Mouse (Mus musculus) heart, embryonic 10.5 days (tissue): ENCODE results near the gene Hyal4. TPM values are rescaled to one million over a fixed set of nuclear protein-coding genes. Genes with fewer than 3 reads are reported as not detected.

Experiments used
- DNase-seq: peaks from one replicate; pipeline ENCODE4 v3.0.0-alpha.2; 2017; ENCODE audit warnings: low spot score
- H3K27ac ChIP-seq: fragments of 300-500 bp; sonication (generic); 2 replicates; pipeline ENCODE4 v1.5.1; 2016; ENCODE audit warnings: mild to moderate bottlenecking
- H3K27me3 ChIP-seq: fragments of 300-500 bp; sonication (generic); 2 replicates; pipeline ENCODE4 v1.6.1; 2016; ENCODE audit warnings: mild to moderate bottlenecking; ENCODE audit not compliant: poor library complexity, insufficient read depth, severe bottlenecking
- H3K36me3 ChIP-seq: fragments of 300-500 bp; sonication (generic); 2 replicates; pipeline ENCODE4 v1.6.1; 2016; ENCODE audit warnings: mild to moderate bottlenecking, moderate library complexity
- H3K4me1 ChIP-seq: fragments of 300-500 bp; sonication (generic); 2 replicates; pipeline ENCODE4 v1.6.1; 2016; ENCODE audit warnings: mild to moderate bottlenecking
- H3K4me3 ChIP-seq: fragments of 300-500 bp; sonication (generic); 2 replicates; pipeline ENCODE4 v1.5.1; 2016; ENCODE audit warnings: mild to moderate bottlenecking, moderate library complexity
- H3K9me3 ChIP-seq: fragments of 300-500 bp; sonication (generic); 2 replicates; pipeline ENCODE4 v1.6.1; 2016; ENCODE audit warnings: mild to moderate bottlenecking, moderate library complexity
- WGBS: fragments of 180-500 bp; shearing (Covaris S2); methylation state at CpG from one replicate; pipeline ENCODE4 v1.1.7; 2016; 5-methylcytosine and 5-hydroxymethylcytosine counted together
- polyA plus RNA-seq: library from polyadenylated mRNA; unstranded; fragments of >200 nt; fragmentation: Nextera tagmentation; extraction: Ambion mirVana; gene quantifications from 2 replicates; pipeline ENCODE4 v1.2.1, GENCODE M21; 2016

The Hyal4 gene
- not detected in 2 replicates for polyA plus RNA-seq

DNA sequence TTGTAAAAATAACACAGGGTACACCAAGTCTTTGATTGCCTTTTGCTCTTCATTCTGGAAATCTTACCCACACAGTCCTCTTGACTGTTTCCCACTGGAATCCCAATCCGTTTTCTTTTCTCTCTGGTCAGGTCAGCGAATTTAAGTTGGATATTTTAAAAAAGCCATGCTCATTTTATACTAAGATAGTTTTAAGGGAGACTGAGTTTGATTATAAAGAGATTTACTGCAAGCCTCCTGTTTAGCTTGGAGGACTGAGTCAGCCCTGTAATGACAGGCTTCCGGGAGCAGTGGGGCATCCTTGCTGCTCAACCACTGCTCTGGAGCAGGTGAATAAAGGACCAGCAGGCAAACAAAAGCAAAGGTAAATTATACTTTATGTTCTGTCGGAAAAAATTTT is at the start of gene Hyal4:
Gene Hyal4, plus strand, starts transcription at position 301 of the 400 bp plus-strand sequence.
- Histone ChIP-seq H3K9me3 (no peaks in the 10 kb centered on the region), H3K4me1 (no peaks in the 10 kb centered on the region), H3K4me3 (no peak within 1 kb of the TSS), H3K27me3 (no peaks in the 10 kb centered on the region), H3K36me3 (no peaks in the 10 kb centered on the region), H3K27ac (no peak within 1 kb of the TSS)
- DNase-seq: no peak
- 78% methylated on average over 4 of the region's 4 CpGs for WGBS

DNA sequence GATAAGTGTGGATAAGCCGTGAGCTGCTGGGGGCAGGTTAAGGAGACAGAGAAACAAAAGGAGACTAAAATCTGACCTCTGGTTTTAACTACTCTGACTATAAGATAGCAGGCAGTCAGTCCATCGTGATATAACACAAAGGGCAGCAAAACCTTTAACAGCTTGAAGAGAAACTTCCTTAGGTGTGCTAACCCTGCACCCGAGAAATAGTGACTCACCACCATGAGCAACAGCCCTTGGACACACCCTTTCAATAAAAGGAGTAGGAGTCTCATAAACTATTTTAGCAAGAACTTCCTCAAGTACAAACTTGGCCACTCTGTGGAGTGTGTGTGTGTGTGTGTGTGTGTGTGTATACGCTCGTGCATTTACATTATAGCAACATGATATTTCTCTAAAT is 41.0 kb upstream of the Hyal4 start:
- DNase-seq: no peak
- H3K4me3 ChIP-seq: no peak overlapping the region
- 72% methylated on average over 5 of the region's 5 CpGs for WGBS
- peaks cover 6% of the 10 kb centered on the region; the same call in 1 of the 2 replicates for H3K4me1 ChIP-seq
- no peaks in the 10 kb centered on the region for H3K36me3 ChIP-seq
- H3K27ac ChIP-seq: no peak overlapping the region
- no peaks in the 10 kb centered on the region for H3K27me3 ChIP-seq
- H3K9me3 ChIP-seq: no peaks in the 10 kb centered on the region

DNA sequence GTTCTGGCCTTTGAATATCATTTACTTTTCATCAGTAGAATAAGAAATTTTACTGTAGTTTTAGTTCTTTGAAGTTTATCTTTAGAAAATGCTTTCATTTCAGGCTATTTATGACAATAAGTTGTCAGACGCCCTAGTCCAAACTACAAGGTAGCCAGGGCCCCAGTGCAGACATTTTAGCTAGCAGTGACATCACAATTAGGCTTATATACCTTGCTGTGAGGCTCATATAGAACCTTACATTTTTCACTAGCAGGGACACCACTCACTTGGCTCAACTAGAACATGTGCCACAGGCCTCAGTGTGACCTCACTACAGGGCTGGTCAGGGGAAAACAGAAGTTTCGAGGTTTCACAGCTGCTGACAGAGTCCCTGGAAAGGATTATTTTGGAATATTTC is 40.6 kb upstream of the Hyal4 start:
- Histone ChIP-seq H3K4me1 (peaks cover 6% of the 10 kb centered on the region; the same call in 1 of the 2 replicates), H3K27me3 (no peaks in the 10 kb centered on the region), H3K4me3 (no peak overlapping the region), H3K9me3 (no peaks in the 10 kb centered on the region), H3K36me3 (no peaks in the 10 kb centered on the region), H3K27ac (no peak overlapping the region)
- WGBS: 72% methylated on average over 2 of the region's 2 CpGs
- DNase-seq: no peak

DNA sequence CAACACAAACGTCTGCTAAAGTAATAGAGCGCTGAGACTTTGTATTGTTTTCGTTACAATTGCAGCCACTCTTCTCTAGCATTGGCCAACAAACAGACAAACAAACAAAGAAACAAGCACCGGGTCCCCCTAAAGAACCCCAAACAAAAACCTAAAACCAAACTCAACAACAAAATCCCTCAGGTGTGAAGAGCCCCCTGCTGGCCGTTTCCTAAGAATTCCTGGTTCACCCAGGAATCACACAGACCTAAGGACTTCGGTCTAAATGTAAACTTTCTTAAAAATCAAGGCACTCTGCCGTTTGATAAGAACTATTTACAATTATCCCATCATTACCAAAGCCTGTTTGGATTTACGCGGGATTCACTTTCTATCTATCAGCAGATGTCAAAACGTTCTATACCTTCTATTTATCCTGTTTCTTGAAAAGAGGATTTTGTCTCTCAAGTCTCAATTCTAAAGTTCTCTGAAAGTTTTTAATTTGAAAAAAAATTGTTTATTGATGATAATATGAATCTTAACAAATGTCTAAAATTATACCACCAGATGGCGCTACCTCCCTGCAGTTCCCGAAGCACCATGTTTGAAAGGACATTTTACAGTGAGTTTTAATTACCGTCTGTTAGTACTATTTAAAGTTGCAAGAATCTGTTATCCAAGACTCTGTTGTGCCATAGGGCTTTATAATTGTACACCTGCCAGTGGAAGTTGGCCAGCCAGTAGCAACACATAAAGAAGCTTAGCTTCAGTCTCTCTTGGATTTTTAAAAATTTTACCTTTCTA is 26.6 kb upstream of the Hyal4 start:
- H3K4me3 ChIP-seq: no peak overlapping the region
- no peaks in the 10 kb centered on the region for H3K36me3 ChIP-seq
- no peak for DNase-seq
- H3K9me3 ChIP-seq: no peaks in the 10 kb centered on the region
- H3K27me3 ChIP-seq: no peaks in the 10 kb centered on the region
- H3K27ac ChIP-seq: no peak overlapping the region
- no peaks in the 10 kb centered on the region for H3K4me1 ChIP-seq
- WGBS: 28% methylated on average over 13 of the region's 13 CpGs

DNA sequence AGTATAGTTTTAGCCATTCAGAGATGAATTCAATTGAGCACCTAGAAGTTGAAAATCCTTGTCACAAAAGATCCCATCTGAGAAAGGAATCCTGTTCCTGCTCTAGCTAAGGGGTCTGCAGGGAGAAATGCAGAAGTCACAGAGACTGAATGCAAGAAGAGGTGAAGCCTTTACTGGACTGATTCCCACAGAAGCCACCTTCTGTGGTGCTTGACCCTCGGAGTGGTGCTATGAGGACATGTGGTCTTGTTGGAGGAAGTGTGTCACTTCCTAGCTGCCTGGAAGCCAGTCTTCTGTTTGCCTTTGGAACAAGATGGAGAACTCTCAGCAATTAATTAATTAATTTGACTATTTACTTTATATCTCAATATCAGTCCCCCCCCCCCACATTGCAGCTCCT is 20.0 kb upstream of the Hyal4 start:
- no peak for DNase-seq
- 61% methylated on average over 1 of the region's 1 CpGs for WGBS
- no peaks in the 10 kb centered on the region for H3K4me1 ChIP-seq
- H3K27me3 ChIP-seq: no peaks in the 10 kb centered on the region
- H3K36me3 ChIP-seq: no peaks in the 10 kb centered on the region
- H3K9me3 ChIP-seq: no peaks in the 10 kb centered on the region
- H3K27ac ChIP-seq: no peak overlapping the region
- H3K4me3 ChIP-seq: no peak overlapping the region

DNA sequence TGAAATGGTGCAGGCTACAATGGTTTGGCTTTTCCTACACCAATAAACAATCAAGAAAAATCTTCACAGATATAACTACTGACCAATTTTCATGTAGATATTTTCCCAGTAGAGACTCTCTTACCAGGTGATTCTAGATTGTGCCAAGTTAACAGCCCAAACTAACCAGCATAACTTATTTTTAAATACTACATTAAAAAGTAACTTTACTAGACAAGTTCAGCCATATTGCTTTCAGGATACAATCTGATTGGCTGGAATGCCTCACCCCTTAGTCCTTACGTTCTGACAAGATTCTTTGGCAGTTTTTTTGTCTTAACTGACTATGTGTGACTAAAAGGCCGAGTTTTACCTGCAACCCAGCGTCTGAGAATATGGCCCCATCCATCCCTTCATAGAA is 15.2 kb upstream of the Hyal4 start, which contains the start of gene Hyal6:
Gene Hyal6, plus strand, starts transcription at position 301 of the 400 bp plus-strand sequence.
- no peak for DNase-seq
- no peaks in the 10 kb centered on the region for H3K27me3 ChIP-seq
- no peak within 1 kb of the TSS for H3K27ac ChIP-seq
- H3K9me3 ChIP-seq: no peaks in the 10 kb centered on the region
- H3K4me1 ChIP-seq: no peaks in the 10 kb centered on the region
- no peak within 1 kb of the TSS for H3K4me3 ChIP-seq
- no peaks in the 10 kb centered on the region for H3K36me3 ChIP-seq
- 71% methylated on average over 3 of the region's 3 CpGs for WGBS

DNA sequence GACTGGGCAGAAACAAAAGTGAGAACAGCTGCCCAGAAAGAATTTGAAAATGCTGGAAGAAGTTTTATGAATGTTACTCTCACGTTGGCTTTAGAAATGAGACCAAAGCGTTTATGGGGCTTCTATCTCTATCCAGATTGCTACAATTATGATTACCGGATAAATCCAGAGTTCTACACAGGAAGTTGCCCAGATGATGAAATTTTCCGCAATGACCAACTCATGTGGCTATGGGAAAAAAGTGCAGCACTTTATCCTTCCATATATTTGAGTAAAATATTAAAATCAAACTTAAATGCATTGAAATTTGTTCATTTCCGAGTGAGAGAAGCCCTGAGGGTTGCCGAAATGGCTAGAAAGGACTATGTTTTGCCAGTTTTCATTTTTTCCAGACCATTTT is 13.6 kb upstream of the Hyal4 start:
- H3K27me3 ChIP-seq: no peaks in the 10 kb centered on the region
- no peak overlapping the region for H3K4me3 ChIP-seq
- no peak overlapping the region for H3K27ac ChIP-seq
- DNase-seq: no peak
- no peaks in the 10 kb centered on the region for H3K36me3 ChIP-seq
- H3K4me1 ChIP-seq: no peaks in the 10 kb centered on the region
- H3K9me3 ChIP-seq: no peaks in the 10 kb centered on the region
- WGBS: 81% methylated on average over 6 of the region's 6 CpGs

DNA sequence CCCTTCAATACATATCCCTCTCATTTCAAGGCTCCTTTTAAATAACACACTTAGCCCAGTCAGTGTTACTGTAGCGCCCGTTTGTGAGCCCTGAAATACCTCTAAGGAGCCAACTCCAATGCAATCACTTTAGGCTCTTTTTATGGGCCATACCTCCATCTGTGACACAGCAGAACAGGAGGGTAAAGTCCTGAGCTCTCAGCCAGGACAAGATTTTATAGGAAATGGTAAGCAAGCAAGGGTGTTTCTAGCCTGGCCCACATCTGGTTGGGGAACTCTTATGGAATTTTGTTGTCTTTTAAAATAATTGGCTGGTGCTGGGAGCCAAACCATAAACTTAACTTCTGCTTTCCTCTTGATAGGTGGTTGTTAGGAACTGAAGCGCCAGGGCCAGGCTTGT is 11.2 kb downstream of the Hyal4 start:
- Histone ChIP-seq H3K27ac (no peak overlapping the region), H3K4me3 (no peak overlapping the region), H3K4me1 (no peaks in the 10 kb centered on the region), H3K36me3 (no peaks in the 10 kb centered on the region), H3K27me3 (no peaks in the 10 kb centered on the region), H3K9me3 (no peaks in the 10 kb centered on the region)
- DNase-seq: no peak
- 85% methylated on average over 3 of the region's 3 CpGs for WGBS

DNA sequence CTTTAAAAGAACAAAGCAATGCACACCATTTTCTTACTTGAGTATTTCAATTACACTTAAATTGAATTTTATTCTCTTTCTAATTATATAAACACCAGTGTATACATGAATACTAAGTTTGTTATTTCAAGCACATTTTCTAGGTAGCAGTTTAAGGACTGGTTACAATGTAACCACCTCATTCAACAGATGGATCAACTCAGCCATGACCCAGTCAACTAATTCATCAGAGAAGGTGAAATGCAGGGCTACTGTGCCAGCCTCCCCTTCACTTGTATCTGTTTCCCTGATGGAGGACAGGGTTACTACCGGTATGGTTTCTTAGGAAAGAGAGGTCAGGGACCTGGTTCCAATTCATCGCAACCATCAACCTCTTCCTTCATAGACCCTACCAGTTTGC is 18.1 kb downstream of the Hyal4 start:
- DNase-seq: no peak
- Histone ChIP-seq H3K9me3 (no peaks in the 10 kb centered on the region), H3K4me1 (no peaks in the 10 kb centered on the region), H3K4me3 (no peak overlapping the region), H3K27ac (no peak overlapping the region), H3K27me3 (no peaks in the 10 kb centered on the region), H3K36me3 (no peaks in the 10 kb centered on the region)
- 85% methylated on average over 2 of the region's 2 CpGs for WGBS

DNA sequence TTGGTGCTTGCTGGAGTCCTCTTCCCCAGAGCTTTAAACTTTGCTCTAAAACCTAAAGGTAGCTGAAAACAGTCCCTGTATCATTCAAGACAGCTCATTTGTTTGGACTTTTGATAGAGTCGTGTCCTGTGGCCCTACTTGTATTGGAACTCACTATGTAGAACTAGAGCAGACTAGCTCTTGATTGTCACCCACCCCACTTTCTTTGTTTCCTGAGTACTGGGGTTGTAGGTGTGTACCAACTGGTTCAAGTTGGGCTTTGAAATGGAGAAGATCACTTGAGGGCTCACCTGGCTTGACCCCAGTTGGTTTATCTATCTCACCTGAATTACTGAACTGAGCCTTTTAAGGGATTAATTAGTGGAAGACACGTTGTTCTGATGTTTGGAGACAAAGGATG is 31.1 kb downstream of the Hyal4 start:
- no peak for DNase-seq
- 65% methylated on average over 2 of the region's 2 CpGs for WGBS
- no peaks in the 10 kb centered on the region for H3K36me3 ChIP-seq
- H3K27ac ChIP-seq: no peak overlapping the region
- H3K9me3 ChIP-seq: no peaks in the 10 kb centered on the region
- H3K4me3 ChIP-seq: no peak overlapping the region
- no peaks in the 10 kb centered on the region for H3K4me1 ChIP-seq
- no peaks in the 10 kb centered on the region for H3K27me3 ChIP-seq

DNA sequence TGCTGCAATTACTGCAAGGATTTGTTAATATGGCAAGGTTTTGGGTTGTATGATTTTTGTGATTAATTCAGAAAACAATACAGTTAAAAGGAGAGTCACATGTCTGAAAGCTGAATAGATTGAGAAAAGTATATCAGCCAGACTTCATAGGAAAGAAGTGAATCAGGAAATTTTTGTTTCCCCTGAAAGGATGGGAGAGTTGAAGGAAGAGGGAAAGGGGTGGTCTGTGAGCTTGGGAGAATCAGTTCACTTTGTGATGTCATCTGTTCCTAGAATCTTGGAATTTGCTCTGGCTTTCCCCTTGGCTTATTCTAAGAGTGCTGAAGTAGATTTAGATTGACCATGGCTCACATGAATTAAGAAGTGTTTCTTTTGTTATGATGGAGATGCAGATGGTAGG is 42.8 kb downstream of the Hyal4 start, which contains the start of gene Spam1:
Gene Spam1, plus strand, starts transcription at position 301 of the 400 bp plus-strand sequence.
- no peaks in the 10 kb centered on the region for H3K36me3 ChIP-seq
- no peak within 1 kb of the TSS for H3K4me3 ChIP-seq
- no peak for DNase-seq
- H3K9me3 ChIP-seq: no peaks in the 10 kb centered on the region
- no peak within 1 kb of the TSS for H3K27ac ChIP-seq
- H3K27me3 ChIP-seq: no peaks in the 10 kb centered on the region
- no peaks in the 10 kb centered on the region for H3K4me1 ChIP-seq
